Mouse (Mus musculus): ENCODE data around the gene Gm28038.

Gene Gm28038

DNA sequence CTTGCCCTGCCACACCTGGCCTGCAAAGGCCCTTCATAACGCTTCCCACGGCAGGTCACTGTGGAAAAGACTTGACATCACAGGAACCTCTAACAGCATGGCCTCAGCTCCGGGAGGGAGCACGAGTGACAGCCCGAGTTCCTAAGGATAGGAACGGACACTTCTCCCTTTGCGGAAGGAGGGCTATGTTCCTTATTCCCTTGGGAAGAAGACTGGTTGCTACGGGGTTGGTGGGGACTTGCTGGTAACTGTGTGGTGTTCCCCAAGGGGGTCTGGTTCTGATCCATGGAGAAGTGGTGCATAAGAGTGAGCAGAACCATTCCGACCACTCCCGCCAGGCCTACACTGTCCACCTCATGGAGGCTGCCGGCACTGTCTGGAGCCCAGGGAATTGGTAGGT, at the start of gene Gm28038:
Gm28038 (plus strand) TSS at position 301 of the 400 bp plus-strand sequence.
- DNase-seq, result no peak

DNA sequence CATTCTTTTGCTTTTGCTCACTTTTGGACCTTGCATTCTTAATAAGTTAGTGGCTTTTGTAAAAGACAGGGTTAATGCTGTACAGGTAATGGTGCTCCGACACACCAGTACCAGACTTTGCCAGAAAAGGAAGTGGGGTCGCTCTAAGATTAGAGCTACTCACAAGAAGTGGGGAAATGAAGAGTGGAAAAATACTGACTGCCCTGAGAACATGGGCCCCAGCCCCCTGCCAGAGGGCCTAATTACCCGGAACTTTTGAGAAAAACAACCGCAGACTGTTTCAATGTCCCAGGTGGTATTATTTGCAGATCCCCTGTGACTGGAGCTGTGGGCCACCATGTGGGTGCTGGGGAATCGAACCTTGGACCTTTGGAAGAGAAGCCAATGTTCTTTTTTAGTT, 45.2 kb upstream of the Gm28038 start:
- no peak for DNase-seq

DNA sequence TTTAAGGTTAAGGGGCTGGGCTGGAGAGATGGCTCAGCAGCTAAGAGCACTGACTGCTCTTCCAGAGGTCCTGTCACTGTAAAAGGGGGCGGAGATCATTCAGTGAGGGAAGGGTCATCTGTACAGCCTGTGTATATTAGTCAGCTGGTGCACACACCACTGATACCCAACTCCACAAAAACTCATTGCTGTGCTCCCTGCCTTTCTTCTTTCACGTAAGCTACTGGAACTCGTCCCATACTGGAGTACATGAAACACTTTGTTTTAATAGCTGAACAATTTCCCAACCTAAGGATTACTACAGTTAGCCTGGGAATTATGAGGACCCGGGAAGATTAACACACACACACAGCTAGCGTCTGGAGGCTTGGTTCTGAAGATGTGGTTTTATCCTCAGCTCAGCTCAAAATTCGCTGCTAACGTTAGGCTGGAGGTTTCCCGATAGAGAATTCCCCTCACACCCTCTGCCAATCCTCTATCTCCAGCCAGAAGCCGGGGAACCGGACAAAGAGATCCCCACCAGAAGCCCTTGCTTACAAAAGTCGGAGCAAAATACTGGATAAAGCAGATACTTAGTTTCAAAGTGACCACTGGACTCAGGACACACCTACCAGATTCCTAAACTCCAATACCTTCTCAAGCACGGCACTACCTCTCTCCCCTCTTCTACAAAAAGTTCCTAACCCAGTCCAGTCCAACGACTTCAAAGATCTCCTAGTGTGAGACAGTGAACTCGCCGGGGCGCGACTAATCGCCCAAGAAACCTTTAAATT, 44.2 kb upstream of the Gm28038 start:
- DNase-seq, result no peak

DNA sequence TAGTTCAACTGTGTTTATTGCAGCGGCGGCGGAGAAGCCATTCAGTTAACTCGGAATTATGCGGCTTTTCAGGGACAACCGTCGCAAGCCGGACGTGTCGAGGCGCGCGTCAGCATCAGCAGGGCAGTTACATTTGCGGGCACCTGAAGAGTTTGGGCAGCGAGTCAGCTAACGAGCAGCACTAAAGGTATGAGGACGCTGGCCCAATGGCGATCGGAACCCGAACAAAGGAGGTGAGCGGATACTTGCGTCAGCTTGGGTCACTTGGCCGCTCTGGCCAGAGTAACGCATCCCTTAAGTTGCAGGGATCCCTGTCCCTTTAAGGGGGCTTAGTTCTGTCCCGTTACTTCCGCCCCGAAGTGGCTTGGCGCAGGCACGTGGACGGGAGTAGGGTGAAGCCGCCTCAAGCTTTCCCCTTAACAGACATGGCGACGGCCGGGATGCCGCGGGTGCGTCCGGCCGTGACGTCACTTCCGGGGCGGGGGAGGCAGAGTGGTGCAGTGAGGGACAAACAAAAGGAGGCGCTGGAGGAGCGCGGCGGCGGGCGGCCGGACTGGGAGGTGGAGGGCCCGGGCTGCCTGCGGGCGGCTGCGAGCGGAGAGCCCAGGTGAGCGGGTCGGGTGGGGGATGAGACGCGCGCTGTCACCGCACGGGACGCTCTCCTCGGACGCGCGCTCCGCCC, 43.5 kb upstream of the Gm28038 start, which contains the start of gene Lrrc8a:
Lrrc8a (plus strand) TSS at position 517 of the 682 bp plus-strand sequence.
- peak; percentile 100 for DNase-seq

DNA sequence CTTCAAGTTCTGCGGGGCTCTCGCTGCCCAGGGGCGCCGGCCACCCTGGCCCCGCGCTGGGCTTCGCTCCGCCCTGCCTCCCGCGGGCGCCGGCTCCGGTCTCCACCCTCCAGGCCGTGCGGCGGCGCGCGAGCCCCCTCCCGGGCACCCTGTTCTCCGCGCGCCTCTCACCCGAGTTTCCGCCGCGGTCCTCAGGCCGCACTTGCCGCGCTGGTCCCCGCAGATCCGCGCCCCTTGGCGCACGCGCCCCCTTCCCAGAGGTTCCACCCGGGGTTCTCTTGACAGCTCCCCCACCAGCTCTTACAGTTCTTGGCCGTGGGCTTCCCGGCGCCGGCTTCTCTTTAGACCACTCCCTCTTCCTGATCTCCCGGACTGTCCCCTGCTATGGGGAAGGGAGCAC, 43.0 kb upstream of the Gm28038 start:
- peak; percentile 79 to 88 for DNase-seq

DNA sequence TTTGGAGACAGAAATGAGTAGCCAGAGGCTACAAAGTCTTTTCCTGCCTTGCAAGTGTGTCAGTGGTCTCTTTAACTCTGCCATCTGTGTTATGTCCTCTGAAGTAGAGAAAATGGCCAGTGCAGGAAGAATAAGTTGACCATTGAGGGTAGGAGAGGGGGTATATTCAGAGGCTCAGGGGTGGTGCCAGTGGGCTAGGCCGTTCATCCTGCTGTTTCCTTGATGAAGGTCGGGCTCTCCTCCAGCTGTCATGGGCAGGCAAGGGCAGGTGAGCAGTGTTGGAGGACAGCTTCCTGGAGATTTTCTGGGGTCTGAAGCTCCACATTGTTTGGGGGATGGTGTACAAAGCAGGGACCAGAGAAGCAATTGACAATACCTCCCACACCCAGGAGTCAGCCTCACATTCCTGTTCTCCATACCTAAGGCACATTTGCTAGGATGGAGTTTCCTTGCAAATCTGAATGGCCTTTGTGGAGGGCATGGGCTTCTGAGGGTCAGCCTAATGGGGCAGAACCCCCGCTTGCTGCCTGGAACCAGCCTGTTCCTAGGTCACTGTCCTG, 41.9 kb upstream of the Gm28038 start:
- no peak for DNase-seq

DNA sequence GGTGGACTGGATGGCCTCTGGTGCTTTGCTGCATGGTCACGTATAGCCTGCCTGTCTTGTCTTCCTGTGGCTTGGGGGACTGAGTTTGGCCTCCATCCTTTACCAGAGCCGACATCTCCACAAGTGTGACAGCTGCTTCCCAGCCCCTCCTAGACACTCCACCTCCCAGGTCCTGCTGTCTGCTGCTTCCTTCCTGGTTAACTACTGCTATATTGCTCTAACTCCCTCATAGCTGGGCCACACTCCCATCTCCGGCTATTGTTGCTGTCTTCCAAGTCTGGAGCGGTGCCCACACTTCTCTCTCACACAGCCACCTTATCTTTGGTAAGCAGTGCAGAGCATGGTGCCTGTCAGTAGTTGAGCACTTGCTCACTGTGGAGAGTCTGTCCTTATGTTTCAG, 41.1 kb upstream of the Gm28038 start:
- peak; percentile 61 to 70 for DNase-seq

DNA sequence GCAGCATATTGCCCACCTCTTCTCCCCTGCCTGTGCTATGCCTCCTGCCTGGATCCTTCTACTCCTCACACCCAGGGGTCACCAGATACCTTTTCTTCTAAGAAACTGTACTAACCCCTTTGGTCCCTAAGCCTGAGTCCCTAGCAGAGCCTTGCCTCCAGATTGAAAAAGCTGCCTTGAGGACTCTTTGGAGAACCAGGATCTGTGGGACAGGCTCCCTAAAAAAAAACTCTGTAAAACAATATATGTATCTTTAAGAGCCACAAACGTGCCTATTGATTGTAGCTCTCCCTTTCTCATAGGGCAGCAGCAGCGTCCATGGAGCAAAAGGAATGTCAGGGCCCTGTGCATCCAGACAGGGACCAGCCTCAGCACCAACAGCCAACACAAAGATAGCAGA, 40.6 kb upstream of the Gm28038 start, which contains the start of gene Gm28035:
Gm28035 (plus strand) TSS at position 301 of the 400 bp plus-strand sequence.
- no peak for DNase-seq

GRCm38 (mm10) chr2:30242509-30242908, 38.3 kb upstream of the Gm28038 start:
- peak; percentile 61 to 74 for DNase-seq

DNA sequence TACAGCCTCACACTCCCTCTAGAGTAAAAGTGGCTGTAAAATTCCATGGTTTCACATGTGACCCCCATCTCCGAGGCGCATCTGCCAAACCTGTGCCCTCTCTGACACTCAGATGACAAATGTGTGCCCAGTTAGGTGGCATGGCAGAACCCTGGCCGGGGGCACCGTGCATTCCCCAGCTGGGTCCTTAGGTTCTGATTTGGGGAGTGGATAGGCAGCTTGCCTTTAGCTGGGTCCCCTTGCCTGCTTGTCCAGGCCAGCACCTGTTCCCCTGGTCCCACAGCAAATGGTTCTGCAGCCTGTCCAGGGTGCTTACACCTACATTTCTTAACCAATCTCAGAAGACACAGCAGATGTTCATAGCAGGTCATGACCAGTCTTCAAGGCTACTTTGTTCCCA, 37.5 kb upstream of the Gm28038 start:
- DNase-seq, result no peak

- no peak for DNase-seq
Observed at GRCm38 (mm10) chr2:30244595-30245178, 36.2 kb upstream of the Gm28038 start.

DNA sequence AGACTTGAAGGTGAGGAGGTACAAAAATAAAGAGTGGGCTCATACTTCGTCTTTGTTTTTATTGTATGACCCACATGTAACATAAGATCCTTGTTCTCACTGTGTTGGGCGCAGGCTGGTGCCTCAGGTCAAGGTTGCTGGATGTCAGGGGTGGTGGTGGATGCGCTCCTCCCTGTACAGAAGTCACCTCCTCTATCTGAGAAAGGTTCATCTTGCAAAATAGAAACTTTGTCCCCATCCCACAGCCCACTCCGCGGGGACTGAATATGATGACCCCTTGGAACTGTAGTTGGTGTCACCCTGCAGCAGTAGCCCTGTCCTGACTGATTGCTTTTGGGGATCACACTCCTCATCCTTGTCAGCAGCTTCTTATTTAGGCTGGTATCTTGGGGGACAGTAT, 33.8 kb upstream of the Gm28038 start:
- DNase-seq, result no peak

DNA sequence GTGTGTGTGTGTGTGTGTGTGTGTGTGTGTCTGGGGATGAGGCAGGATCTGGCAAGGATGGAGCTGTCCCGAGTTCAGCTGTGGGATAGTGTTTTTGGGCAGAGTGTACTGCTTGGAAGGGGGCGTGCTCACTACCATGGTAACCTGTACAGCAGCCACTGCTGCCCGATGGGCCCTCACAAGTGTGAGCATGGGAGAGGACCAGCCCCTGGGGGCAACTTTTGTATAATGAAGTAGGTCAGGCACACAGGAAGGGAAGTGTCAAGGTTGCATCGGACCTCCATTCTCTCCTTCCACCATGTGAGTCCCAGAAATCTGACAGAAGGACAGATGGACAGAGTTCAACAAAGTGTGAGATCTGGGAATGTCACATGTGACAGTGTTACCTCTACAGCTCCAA, 33.2 kb upstream of the Gm28038 start:
- no peak for DNase-seq

- no peak for DNase-seq
Observed at GRCm38 (mm10) chr2:30249182-30249581, 31.7 kb upstream of the Gm28038 start.

GRCm38 (mm10) chr2:30250166-30251128, 30.4 kb upstream of the Gm28038 start:
- no peak for DNase-seq

DNA sequence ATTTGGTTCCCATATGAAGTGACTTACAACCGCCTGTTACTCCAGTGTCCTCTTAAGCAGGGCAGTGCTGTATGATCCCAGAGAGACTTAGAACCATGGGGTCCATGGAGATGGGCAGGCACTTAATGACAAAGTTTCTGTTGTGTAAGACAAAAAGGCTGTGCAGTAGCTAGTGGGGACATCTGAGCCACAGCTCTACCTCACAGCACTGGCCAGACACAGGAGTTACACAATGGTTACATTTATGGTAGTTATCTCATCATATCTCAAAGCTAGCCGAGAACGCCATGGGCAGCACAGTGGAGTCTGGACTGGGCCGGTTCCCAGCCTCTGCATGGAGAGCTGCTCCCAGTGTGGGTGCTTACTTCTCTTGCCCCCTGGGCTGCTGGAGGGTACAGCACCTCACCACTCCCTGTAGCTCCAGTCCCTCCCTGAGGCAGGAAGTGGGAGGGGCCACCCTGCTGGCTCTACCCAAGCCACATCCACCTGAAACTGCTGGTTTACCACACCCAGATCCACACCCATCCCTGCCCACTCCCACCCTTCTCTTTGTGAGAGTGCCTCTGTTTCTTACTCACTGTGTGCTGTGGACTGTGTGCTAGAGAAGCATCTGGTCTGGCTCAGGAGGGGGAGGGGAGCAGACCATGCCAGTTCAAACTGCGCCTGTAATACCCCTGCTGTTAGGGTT, 29.3 kb upstream of the Gm28038 start:
- DNase-seq, result peak; percentile 46 to 55

GRCm38 (mm10) chr2:30252521-30252920, 28.3 kb upstream of the Gm28038 start:
- DNase-seq, result no peak

DNA sequence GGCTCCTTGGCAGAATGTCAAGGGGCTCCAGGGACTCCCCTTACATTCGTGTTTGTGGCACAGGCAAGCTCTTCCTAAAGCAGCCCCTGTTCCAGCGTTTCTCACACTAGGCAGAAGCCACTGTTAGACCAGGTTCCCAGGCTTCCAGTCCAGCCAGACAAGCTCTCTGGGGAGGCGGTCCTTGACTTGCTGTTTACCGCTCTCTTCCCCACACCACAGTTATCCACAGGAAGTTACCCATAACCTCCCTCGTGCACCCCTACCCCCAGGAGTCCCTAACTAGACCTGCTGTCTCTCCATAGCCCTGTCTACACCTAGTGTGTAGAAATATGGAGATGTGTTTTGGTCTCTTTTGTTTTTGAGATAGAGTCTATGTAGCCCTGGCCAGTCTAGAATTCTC, 27.0 kb upstream of the Gm28038 start:
- DNase-seq, result no peak

DNA sequence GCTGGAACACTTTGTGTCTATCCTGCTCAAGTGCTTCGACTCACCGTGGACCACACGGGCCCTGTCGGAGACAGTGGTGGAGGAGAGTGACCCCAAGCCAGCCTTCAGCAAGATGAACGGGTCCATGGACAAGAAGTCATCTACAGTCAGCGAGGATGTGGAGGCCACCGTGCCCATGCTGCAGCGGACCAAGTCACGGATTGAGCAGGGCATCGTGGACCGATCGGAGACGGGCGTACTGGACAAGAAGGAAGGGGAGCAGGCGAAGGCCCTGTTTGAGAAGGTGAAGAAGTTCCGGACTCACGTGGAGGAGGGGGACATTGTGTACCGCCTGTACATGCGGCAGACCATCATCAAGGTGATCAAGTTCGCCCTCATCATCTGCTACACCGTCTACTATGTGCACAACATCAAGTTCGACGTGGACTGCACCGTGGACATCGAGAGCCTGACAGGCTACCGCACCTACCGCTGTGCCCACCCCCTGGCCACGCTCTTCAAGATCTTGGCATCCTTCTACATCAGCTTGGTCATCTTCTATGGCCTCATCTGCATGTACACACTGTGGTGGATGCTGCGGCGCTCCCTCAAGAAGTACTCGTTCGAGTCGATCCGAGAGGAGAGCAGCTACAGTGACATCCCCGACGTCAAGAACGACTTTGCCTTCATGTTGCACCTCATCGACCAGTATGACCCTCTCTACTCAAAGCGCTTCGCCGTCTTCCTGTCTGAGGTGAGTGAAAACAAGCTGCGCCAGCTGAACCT, 25.0 kb upstream of the Gm28038 start:
- no peak for DNase-seq

- DNase-seq, result no peak
Observed at GRCm38 (mm10) chr2:30256616-30257350, 24.1 kb upstream of the Gm28038 start.
